Mouse (Mus musculus): ENCODE measurements around the gene Cacna2d4. TPM values are rescaled to one million over a fixed set of nuclear protein-coding genes. Genes with fewer than 3 reads are reported as not detected.

Gene Cacna2d4
- polyA plus RNA-seq, 2 experiments = 0.01 TPM; not detected in 1

DNA sequence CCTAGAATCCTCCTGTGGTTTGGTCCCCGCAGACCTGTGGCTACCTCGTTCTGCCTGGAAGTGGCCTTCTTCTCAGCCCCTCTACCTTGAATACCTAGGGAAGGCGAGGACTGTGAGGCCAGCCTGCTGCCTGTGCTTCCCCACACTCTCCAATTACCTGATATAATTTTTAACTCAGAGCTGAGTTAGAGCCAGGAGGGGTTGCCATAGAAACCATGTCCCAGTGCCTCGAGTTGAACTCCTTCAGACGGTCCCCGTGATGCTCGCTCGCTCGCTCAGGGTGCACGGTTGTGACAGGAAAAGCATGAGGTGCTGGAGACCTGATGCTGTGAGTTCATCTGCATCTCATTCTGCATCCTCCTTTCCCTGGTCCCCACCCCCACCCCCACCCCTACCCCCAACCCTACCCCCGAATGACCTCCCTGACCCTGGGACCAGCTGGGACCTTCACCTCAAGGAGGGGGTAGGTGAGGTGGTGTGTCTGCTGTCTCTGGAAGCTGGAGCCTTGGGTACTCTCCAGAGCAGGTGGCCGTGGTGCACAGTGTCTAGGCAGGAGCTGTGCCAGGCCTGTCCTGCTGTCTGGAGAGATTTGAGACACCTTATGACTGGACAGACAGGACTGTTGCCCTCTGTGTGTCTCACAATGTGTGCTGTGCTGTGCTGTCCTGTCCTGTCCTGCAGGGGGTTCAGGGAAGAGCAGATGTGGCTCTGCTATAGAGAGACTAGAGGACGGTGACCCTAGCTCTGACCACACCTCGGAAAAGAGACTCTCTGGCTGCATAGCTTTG, 77.5 kb downstream of the Cacna2d4 start:
- ATAC-seq (ENCODE audit: insufficient read depth) (no peak), DNase-seq (ENCODE audit: low read depth in 3 of 3, low spot score in 3 of 3) (no peak)
- no peak overlapping the region for H3K4me2 ChIP-seq (ENCODE audit: low read depth)
- no peaks in the 10 kb centered on the region for H3K27me3 ChIP-seq (ENCODE audit: control insufficient read depth, insufficient read depth, low read length)
- H3K27ac ChIP-seq = no peak overlapping the region
- no peaks in the 10 kb centered on the region for H3K9me3 ChIP-seq (ENCODE audit: control insufficient read depth, low read length)
- H3K9ac ChIP-seq (replicated peaks) = no peak overlapping the region
- H3K4me3 ChIP-seq (ENCODE audit: insufficient read depth in 1 of 2, low read depth in 2 of 2, low read length in 2 of 2) = no peak overlapping the region
- no peaks in the 10 kb centered on the region for H3K36me3 ChIP-seq (replicated peaks; ENCODE audit: control insufficient read depth, insufficient read depth, low read depth)
- 49% methylated on average over 14 of the region's 14 CpGs for whole genome bisulfite sequencing (ENCODE audit: insufficient replicate concordance)
- H3K4me1 ChIP-seq (replicated peaks; ENCODE audit: control insufficient read depth in 2 of 2, insufficient read depth in 2 of 2, low read length in 1 of 2) = no peaks in the 10 kb centered on the region
- TF ChIP-seq EP300 (IDR thresholded peaks at IDR 0.05; ENCODE audit: low read depth) = no peak

DNA sequence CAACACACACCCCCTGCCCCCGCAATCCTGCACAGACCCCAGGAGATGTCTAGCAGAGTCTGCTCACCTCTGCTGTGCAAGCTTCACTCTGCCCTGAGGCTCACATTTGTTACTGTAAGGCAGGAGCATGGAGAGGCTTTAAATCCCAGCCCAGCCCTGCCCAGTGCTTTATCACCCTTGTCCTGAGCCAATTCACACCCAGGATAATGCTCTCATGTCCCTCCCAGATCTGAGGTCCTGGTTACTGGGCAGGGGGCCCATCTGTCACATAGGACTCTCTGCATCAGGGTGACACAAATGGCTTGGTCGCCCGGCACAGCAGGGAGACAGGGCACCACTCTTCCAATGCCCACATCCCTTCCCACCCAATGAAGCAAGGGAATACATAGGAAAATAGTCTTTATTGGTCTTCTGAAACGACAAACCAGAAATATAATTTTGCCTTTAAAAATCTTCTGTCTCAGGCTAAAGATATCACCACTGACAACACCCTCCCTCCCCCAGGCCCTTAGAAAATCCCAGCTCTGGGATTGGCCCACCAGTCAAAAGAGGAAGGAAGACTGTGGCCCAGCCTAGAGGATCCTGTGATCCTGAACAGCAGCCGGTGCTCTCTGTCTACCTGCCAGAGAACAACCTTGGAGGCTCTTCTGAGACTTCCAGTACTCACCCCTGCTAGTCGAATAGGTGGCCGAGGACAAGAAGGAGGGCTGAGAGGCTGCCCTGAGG, 78.6 kb downstream of the Cacna2d4 start:
- no peaks in the 10 kb centered on the region for H3K9me3 ChIP-seq (ENCODE audit: control insufficient read depth, low read length)
- H3K27ac ChIP-seq = no peak overlapping the region
- DNase-seq (ENCODE audit: low read depth in 3 of 3, low spot score in 3 of 3) = no peak
- H3K4me1 ChIP-seq (replicated peaks; ENCODE audit: control insufficient read depth in 2 of 2, insufficient read depth in 2 of 2, low read length in 1 of 2) = no peaks in the 10 kb centered on the region
- WGBS (ENCODE audit: insufficient replicate concordance) = 19% methylated on average over 7 of the region's 7 CpGs
- no peak overlapping the region for H3K4me2 ChIP-seq (ENCODE audit: low read depth)
- no peak overlapping the region for H3K9ac ChIP-seq (replicated peaks)
- no peaks in the 10 kb centered on the region for H3K27me3 ChIP-seq (ENCODE audit: control insufficient read depth, insufficient read depth, low read length)
- H3K4me3 ChIP-seq (ENCODE audit: insufficient read depth in 1 of 2, low read depth in 2 of 2, low read length in 2 of 2) = no peak overlapping the region
- H3K36me3 ChIP-seq (replicated peaks; ENCODE audit: control insufficient read depth, insufficient read depth, low read depth) = no peaks in the 10 kb centered on the region
- no peak for TF ChIP-seq EP300 (IDR thresholded peaks at IDR 0.05; ENCODE audit: low read depth)
- no peak for TF ChIP-seq CTCF (IDR thresholded peaks at IDR 0.05; ENCODE audit: low read depth)
- no peak for ATAC-seq (ENCODE audit: insufficient read depth)

DNA sequence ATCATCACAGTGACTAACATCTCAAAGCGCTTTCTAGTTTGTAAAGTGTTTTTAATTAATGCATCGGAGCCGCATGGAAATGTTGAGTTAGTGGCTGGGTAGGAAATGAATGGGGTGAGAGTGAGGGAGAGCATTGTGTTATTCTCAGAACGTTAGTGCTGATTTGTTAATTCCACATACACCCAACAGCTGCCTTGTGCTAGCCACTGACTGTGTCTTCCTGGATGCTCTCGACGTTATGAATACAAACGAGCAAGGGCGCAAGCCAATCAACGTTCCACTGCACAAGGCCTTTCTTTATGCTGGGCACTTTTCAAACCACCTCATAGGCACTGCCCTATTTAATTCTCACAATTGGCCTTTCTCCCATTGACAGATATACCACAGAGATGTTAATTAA, 82.4 kb downstream of the Cacna2d4 start:
- Histone ChIP-seq H3K27me3 (ENCODE audit: control insufficient read depth, insufficient read depth, low read length) (no peaks in the 10 kb centered on the region), H3K4me1 (replicated peaks; ENCODE audit: control insufficient read depth in 2 of 2, insufficient read depth in 2 of 2, low read length in 1 of 2) (no peaks in the 10 kb centered on the region), H3K9me3 (ENCODE audit: control insufficient read depth, low read length) (no peaks in the 10 kb centered on the region), H3K27ac (no peak overlapping the region), H3K4me2 (ENCODE audit: low read depth) (no peak overlapping the region), H3K4me3 (ENCODE audit: insufficient read depth in 1 of 2, low read depth in 2 of 2, low read length in 2 of 2) (no peak overlapping the region), H3K36me3 (replicated peaks; ENCODE audit: control insufficient read depth, insufficient read depth, low read depth) (no peaks in the 10 kb centered on the region), H3K9ac (replicated peaks) (no peak overlapping the region)
- no peak for ATAC-seq (ENCODE audit: insufficient read depth)
- DNase-seq (ENCODE audit: low read depth in 3 of 3, low spot score in 3 of 3) = no peak
- WGBS (ENCODE audit: insufficient replicate concordance) = 83% methylated on average over 9 of the region's 9 CpGs
- TF ChIP-seq CTCF (IDR thresholded peaks at IDR 0.05; ENCODE audit: low read depth) = no peak
- TF ChIP-seq EP300 (IDR thresholded peaks at IDR 0.05; ENCODE audit: low read depth) = no peak

DNA sequence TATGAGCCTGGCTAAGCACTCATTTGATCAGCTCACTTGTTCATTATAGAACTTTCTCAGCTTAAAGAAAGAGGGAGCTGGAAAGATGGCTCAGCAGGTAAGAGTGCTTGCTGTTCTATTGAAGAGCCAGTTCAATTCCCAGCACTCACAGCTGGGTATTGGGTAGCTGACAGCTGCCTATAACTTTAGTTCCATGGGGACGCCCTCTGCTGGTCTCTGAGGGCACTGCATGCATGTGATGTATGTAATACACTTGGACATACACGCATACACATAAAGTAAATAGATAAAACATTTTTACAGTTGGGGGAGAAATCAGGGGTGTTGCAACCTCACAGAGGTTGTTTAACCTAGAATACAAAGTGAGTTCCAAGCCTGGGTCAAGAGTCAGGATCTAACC, 83.0 kb downstream of the Cacna2d4 start:
- ATAC-seq (ENCODE audit: insufficient read depth) (no peak), DNase-seq (ENCODE audit: low read depth in 3 of 3, low spot score in 3 of 3) (no peak)
- TF ChIP-seq EP300 (IDR thresholded peaks at IDR 0.05; ENCODE audit: low read depth) (no peak), CTCF (IDR thresholded peaks at IDR 0.05; ENCODE audit: low read depth) (peak; percentile 50)
- 40% methylated on average over 2 of the region's 2 CpGs for WGBS (ENCODE audit: insufficient replicate concordance)
- no peak overlapping the region for H3K27ac ChIP-seq
- H3K4me2 ChIP-seq (ENCODE audit: low read depth) = no peak overlapping the region
- H3K36me3 ChIP-seq (replicated peaks; ENCODE audit: control insufficient read depth, insufficient read depth, low read depth) = no peaks in the 10 kb centered on the region
- no peaks in the 10 kb centered on the region for H3K4me1 ChIP-seq (replicated peaks; ENCODE audit: control insufficient read depth in 2 of 2, insufficient read depth in 2 of 2, low read length in 1 of 2)
- no peak overlapping the region for H3K9ac ChIP-seq (replicated peaks)
- no peaks in the 10 kb centered on the region for H3K27me3 ChIP-seq (ENCODE audit: control insufficient read depth, insufficient read depth, low read length)
- no peaks in the 10 kb centered on the region for H3K9me3 ChIP-seq (ENCODE audit: control insufficient read depth, low read length)
- no peak overlapping the region for H3K4me3 ChIP-seq (ENCODE audit: insufficient read depth in 1 of 2, low read depth in 2 of 2, low read length in 2 of 2)

DNA sequence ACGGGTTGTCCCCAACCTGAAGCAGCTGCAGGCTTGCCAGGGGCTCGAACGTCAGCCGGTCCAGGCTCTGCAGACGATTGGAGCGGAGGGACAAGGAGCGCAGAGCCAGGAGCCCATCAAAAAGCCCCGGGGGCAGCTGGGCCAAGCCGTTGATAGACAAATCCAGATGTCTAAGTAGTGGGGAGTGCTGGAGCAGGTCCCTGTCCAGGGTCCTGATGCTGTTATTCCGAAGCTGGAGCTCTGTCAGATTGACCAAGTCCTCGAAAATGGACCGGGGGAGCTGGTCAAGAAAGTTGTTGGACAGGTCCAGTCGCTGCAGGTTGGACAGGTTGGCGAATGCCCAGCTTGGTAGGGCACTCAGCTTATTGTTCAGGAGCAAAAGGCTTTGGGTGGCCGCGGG, 84.2 kb downstream of the Cacna2d4 start:
- no peak overlapping the region for H3K27ac ChIP-seq
- no peaks in the 10 kb centered on the region for H3K9me3 ChIP-seq (ENCODE audit: control insufficient read depth, low read length)
- no peak for TF ChIP-seq CTCF (IDR thresholded peaks at IDR 0.05; ENCODE audit: low read depth)
- TF ChIP-seq EP300 (IDR thresholded peaks at IDR 0.05; ENCODE audit: low read depth) = no peak
- ATAC-seq (ENCODE audit: insufficient read depth) (no peak), DNase-seq (ENCODE audit: low read depth in 3 of 3, low spot score in 3 of 3) (no peak)
- no peak overlapping the region for H3K4me2 ChIP-seq (ENCODE audit: low read depth)
- H3K4me1 ChIP-seq (replicated peaks; ENCODE audit: control insufficient read depth in 2 of 2, insufficient read depth in 2 of 2, low read length in 1 of 2) = no peaks in the 10 kb centered on the region
- no peaks in the 10 kb centered on the region for H3K27me3 ChIP-seq (ENCODE audit: control insufficient read depth, insufficient read depth, low read length)
- no peaks in the 10 kb centered on the region for H3K36me3 ChIP-seq (replicated peaks; ENCODE audit: control insufficient read depth, insufficient read depth, low read depth)
- H3K9ac ChIP-seq (replicated peaks) = no peak overlapping the region
- 38% methylated on average over 16 of the region's 16 CpGs for WGBS (ENCODE audit: insufficient replicate concordance)
- no peak overlapping the region for H3K4me3 ChIP-seq (ENCODE audit: insufficient read depth in 1 of 2, low read depth in 2 of 2, low read length in 2 of 2)

Measured in liver, embryonic 14.5 days (tissue).